Mouse (Mus musculus) C2C12 (cell line): ENCODE measurements around the gene Lrrc55. TPM values are rescaled to one million over a fixed set of nuclear protein-coding genes. Genes with fewer than 3 reads are reported as not detected.

ENCODE experiments used
- H3K27me3 ChIP-seq: one replicate; pipeline ENCODE4 v1.6.1; 2011; ENCODE audit not compliant: control insufficient read depth, insufficient read depth, insufficient read length
- H3K36me3 ChIP-seq: one replicate; pipeline ENCODE4 v1.6.1; 2011; ENCODE audit not compliant: control insufficient read depth, insufficient read depth
- H3K4me3 ChIP-seq: one replicate; pipeline ENCODE4 v1.5.1; 2011; ENCODE audit warnings: mild to moderate bottlenecking, control low read depth; ENCODE audit not compliant: poor library complexity, insufficient read depth, severe bottlenecking
- H3K79me2 ChIP-seq: one replicate; pipeline ENCODE4 v1.6.1; 2011; ENCODE audit not compliant: control insufficient read depth, insufficient read depth
- H3K79me3 ChIP-seq: one replicate; pipeline ENCODE4 v1.6.1; 2011; ENCODE audit warnings: low read depth, control low read depth
- H3ac ChIP-seq: one replicate; pipeline ENCODE3; 2011; ENCODE audit warnings: low read depth; ENCODE audit not compliant: control insufficient read depth, insufficient read length
- CEBPB ChIP-seq: IDR thresholded peaks from one replicate; pipeline ENCODE4 v1.6.1; 2011; ENCODE audit warnings: low read depth, mild to moderate bottlenecking, control low read depth, moderate library complexity
- CTCF ChIP-seq: IDR thresholded peaks from one replicate; pipeline ENCODE4 v1.5.1; 2011; ENCODE audit not compliant: control insufficient read depth, insufficient read depth, insufficient read length
- FOSL1 ChIP-seq: IDR thresholded peaks from one replicate; pipeline ENCODE4 v1.8.0; 2011; ENCODE audit warnings: mild to moderate bottlenecking, low read length; ENCODE audit not compliant: poor library complexity, insufficient read depth, severe bottlenecking
- MAX ChIP-seq: IDR thresholded peaks from one replicate; pipeline ENCODE4 v1.6.1; 2011; ENCODE audit warnings: mild to moderate bottlenecking, control low read depth
- MYOD1 ChIP-seq: IDR thresholded peaks from one replicate; pipeline ENCODE4 v1.6.1; 2011; ENCODE audit warnings: low read depth; ENCODE audit not compliant: control insufficient read depth, insufficient read length
- MYOG ChIP-seq: IDR thresholded peaks from one replicate; pipeline ENCODE4 v1.6.1; 2011; ENCODE audit not compliant: control insufficient read depth, insufficient read length; ENCODE audit errors: extremely low read depth
- USF1 ChIP-seq: IDR thresholded peaks from one replicate; pipeline ENCODE4 v1.6.1; 2011; ENCODE audit warnings: low read depth, mild to moderate bottlenecking, control low read depth, moderate library complexity
- polyA plus RNA-seq: library from polyadenylated mRNA; unstranded; fragments of >200 nt; fragmentation: generic; extraction: Trizol; gene quantifications from one replicate; pipeline ENCODE4 v1.2.1, GENCODE M21; 2012; ENCODE audit warnings: missing spikeins

The Lrrc55 gene
- polyA plus RNA-seq, 1 experiment = not detected

GRCm38 (mm10) chr2:85123187-85123868 lies 73.7 kb downstream of the Lrrc55 start:
- TF ChIP-seq CTCF (no peak), CEBPB (no peak), USF1 (no peak), MYOG (no peak), MAX (no peak), MYOD1 (no peak), FOSL1 (no peak)
- H3K36me3 ChIP-seq = no peaks in the 10 kb centered on the region
- no peak overlapping the region for H3K4me3 ChIP-seq
- no peaks in the 10 kb centered on the region for H3K79me2 ChIP-seq
- no peaks in the 10 kb centered on the region for H3K27me3 ChIP-seq
- H3K79me3 ChIP-seq = no peaks in the 10 kb centered on the region
- no peak overlapping the region for H3ac ChIP-seq

Other genes with a start within 250 kb of the Lrrc55 start
- gene Prg2, start 216.7 kb downstream of the Lrrc55 start, polyA plus RNA-seq = not detected
- gene Prg3, start 209.0 kb downstream of the Lrrc55 start, polyA plus RNA-seq = not detected
- gene Ssrp1, start 160.0 kb downstream of the Lrrc55 start, polyA plus RNA-seq = 195 TPM
- 0.30 TPM for gene P2rx3, start 159.7 kb downstream of the Lrrc55 start, polyA plus RNA-seq
- 58.6 TPM for gene Tnks1bp1, start 149.2 kb downstream of the Lrrc55 start, polyA plus RNA-seq
- not detected for gene Aplnr, start 61.0 kb downstream of the Lrrc55 start, polyA plus RNA-seq
- gene Olfr987, start 142.1 kb upstream of the Lrrc55 start, polyA plus RNA-seq = not detected
- not detected for gene Olfr988, start 166.0 kb upstream of the Lrrc55 start, polyA plus RNA-seq
- gene Olfr992, start 212.3 kb upstream of the Lrrc55 start, polyA plus RNA-seq = not detected
- not detected for gene Olfr993, start 217.7 kb upstream of the Lrrc55 start, polyA plus RNA-seq
- not detected for gene Olfr994, start 239.3 kb upstream of the Lrrc55 start, polyA plus RNA-seq
- gene Olfr995, start 246.4 kb upstream of the Lrrc55 start, polyA plus RNA-seq = not detected